ENCODE assay signal across 28 mouse cellular contexts in the genomic region with DNA sequence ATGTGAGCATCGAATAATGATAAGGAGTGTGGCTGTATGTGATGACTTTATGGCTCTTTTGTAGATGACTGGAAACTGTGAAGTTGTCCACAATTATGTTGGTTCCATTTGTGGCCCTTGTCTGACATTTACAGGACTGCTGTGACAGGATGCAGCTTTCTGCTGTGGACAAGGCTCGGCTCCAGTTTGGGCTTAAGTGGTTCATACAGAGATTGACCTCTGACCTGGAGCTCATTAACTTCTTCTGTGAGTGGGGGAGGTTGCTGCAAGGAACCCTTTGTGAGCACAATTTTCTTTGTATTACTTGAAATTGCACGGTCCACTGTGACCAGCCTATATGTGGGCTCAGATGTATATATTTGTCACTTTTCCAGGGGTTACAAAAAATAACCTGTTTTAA.
DNase-seq lines count a peak whose midpoint lies in the region; ATAC-seq lines count a peak whose summit lies in the region.
"Had no signal": no experiment of that assay in that cellular context is flagged by ENCODE, and none has a peak within 500 bp of the region (broad histone marks: within the 10 kb centered on the region; RNA-seq: fewer than 3 reads in every experiment).

No protein-coding gene starts in this region.

- DNase-seq in heart, adult 11 months: peak; percentile 34
- no peak for DNase-seq in heart, postnatal 36 days
- peak; percentile 26 for DNase-seq in kidney, postnatal 14 days
- DNase-seq in kidney, adult 8-10 months: no peak
- peak; percentile 39 for DNase-seq in embryonic facial prominence, embryonic 10.5 days (ENCODE audit: low spot score)
- DNase-seq in retina, embryonic 14.5 days (ENCODE audit: low spot score): peak; percentile 61
- DNase-seq in adrenal gland, postnatal 14 days: no peak
- DNase-seq in forebrain, embryonic 11.5 days (ENCODE audit: low spot score): no peak
- DNase-seq: adrenal gland, postnatal 10 days; cerebellum, adult 9-11 months; gastrocnemius, postnatal 36 days; heart, postnatal 10 days; lung, postnatal 4 days; spleen, adult 18-20 months; thymus, postnatal 4 days had no signal

- intact Hi-C loops in heart, postnatal 36 days (cut with DNase I): no loop called here

- 26% methylated on average over 3 of the region's 3 CpGs for WGBS in embryonic facial prominence, embryonic 10.5 days
- 29% methylated on average over 3 of the region's 3 CpGs for WGBS in forebrain, embryonic 11.5 days

- no peak overlapping the region for H3K4me2 ChIP-seq in forebrain, embryonic 11.5 days (ENCODE audit: low read depth, low read length, severe bottlenecking)
- H3K4me2 ChIP-seq: embryonic facial prominence, embryonic 12.5 days; heart, embryonic 11.5 days; hindbrain, embryonic 15.5 days; liver, embryonic 11.5 days; lung, embryonic 15.5 days; midbrain, embryonic 12.5 days; neural tube, embryonic 12.5 days had no signal

- H3K9me3 ChIP-seq in embryonic facial prominence, embryonic 10.5 days: no peaks in the 10 kb centered on the region
- H3K9me3 ChIP-seq in forebrain, embryonic 11.5 days (ENCODE audit: control insufficient read depth, low read length): no peaks in the 10 kb centered on the region
- H3K9me3 ChIP-seq: embryonic facial prominence, embryonic 12.5 days; hindbrain, embryonic 15.5 days; lung, embryonic 15.5 days; midbrain, embryonic 12.5 days; neural tube, embryonic 12.5 days had no signal

- no peak overlapping the region for H3K4me3 ChIP-seq in embryonic facial prominence, embryonic 10.5 days
- H3K4me3 ChIP-seq in forebrain, embryonic 11.5 days (ENCODE audit: low read depth, low read length): no peak overlapping the region
- H3K4me3 ChIP-seq: embryonic facial prominence, embryonic 12.5 days; erythroblast, embryonic 14.5 days; hindbrain, embryonic 15.5 days; lung, embryonic 15.5 days; midbrain, embryonic 12.5 days; neural tube, embryonic 12.5 days had no signal

- H3K9ac ChIP-seq in forebrain, embryonic 11.5 days (ENCODE audit: low read length): no peak overlapping the region
- H3K9ac ChIP-seq: embryonic facial prominence, embryonic 12.5 days; hindbrain, embryonic 15.5 days; lung, embryonic 15.5 days; midbrain, embryonic 12.5 days; neural tube, embryonic 12.5 days had no signal

- ATAC-seq in forebrain, embryonic 11.5 days (replicated peaks; ENCODE audit: low FRiP score): no peak
- ATAC-seq: activated CD4-positive, CD25-positive, alpha-beta regulatory T cell, adult 4 months; CD4-positive, CD25-positive, alpha-beta regulatory T cell, adult 4 months; forebrain, embryonic 16.5 days; intestine, postnatal 0 days; Patski had no signal

- H3K27ac ChIP-seq in embryonic facial prominence, embryonic 10.5 days (replicated peaks): no peak overlapping the region; the same call in 1 of the 2 replicates
- no peak overlapping the region for H3K27ac ChIP-seq in forebrain, embryonic 11.5 days (ENCODE audit: low read depth, low read length)
- H3K27ac ChIP-seq: embryonic facial prominence, embryonic 12.5 days; hindbrain, embryonic 15.5 days; lung, embryonic 15.5 days; midbrain, embryonic 12.5 days; neural tube, embryonic 12.5 days had no signal

- no peaks in the 10 kb centered on the region for H3K27me3 ChIP-seq in embryonic facial prominence, embryonic 10.5 days (replicated peaks; ENCODE audit: low read depth, poor library complexity, severe bottlenecking)
- H3K27me3 ChIP-seq in forebrain, embryonic 11.5 days (ENCODE audit: control insufficient read depth, insufficient read depth, low read length): no peaks in the 10 kb centered on the region
- H3K27me3 ChIP-seq: embryonic facial prominence, embryonic 12.5 days; hindbrain, embryonic 15.5 days; lung, embryonic 15.5 days; midbrain, embryonic 12.5 days; neural tube, embryonic 12.5 days; Patski had no signal

- H3K4me1 ChIP-seq in embryonic facial prominence, embryonic 10.5 days: peaks cover 24% of the 10 kb centered on the region
- H3K4me1 ChIP-seq in forebrain, embryonic 11.5 days (replicated peaks; ENCODE audit: control insufficient read depth, insufficient read depth, low read length): peaks cover 3% of the 10 kb centered on the region; the same call in 1 of the 2 replicates
- H3K4me1 ChIP-seq: lung, embryonic 15.5 days had no signal

- no peaks in the 10 kb centered on the region for H3K36me3 ChIP-seq in embryonic facial prominence, embryonic 10.5 days (replicated peaks)
- no peaks in the 10 kb centered on the region for H3K36me3 ChIP-seq in forebrain, embryonic 11.5 days (ENCODE audit: control insufficient read depth, insufficient read depth, low read length)
- H3K36me3 ChIP-seq: embryonic facial prominence, embryonic 12.5 days; hindbrain, embryonic 15.5 days; lung, embryonic 15.5 days; midbrain, embryonic 12.5 days; neural tube, embryonic 12.5 days had no signal

Comparison
In these comparisons a context has a peak if more than half of its experiments do, and no peak if none do; other contexts are left out.
1. DNase-seq: peak in heart, adult 11 months (single experiment), kidney, postnatal 14 days (single experiment), embryonic facial prominence, embryonic 10.5 days (single experiment) and retina, embryonic 14.5 days (single experiment); none in heart, postnatal 36 days (0 of 2), kidney, adult 8-10 months (0 of 2), adrenal gland, postnatal 14 days (single experiment) and forebrain, embryonic 11.5 days (single experiment).